Mouse (Mus musculus): Measurements from ENCODE around the gene 1110008P14Rik. TPM values are rescaled to one million over a fixed set of nuclear protein-coding genes. Genes with fewer than 3 reads are reported as not detected.

1110008P14Rik gene
- total and polyA plus RNA-seq, 3 experiments, result 24.3 to 32.4 (median 27.8) TPM

DNA sequence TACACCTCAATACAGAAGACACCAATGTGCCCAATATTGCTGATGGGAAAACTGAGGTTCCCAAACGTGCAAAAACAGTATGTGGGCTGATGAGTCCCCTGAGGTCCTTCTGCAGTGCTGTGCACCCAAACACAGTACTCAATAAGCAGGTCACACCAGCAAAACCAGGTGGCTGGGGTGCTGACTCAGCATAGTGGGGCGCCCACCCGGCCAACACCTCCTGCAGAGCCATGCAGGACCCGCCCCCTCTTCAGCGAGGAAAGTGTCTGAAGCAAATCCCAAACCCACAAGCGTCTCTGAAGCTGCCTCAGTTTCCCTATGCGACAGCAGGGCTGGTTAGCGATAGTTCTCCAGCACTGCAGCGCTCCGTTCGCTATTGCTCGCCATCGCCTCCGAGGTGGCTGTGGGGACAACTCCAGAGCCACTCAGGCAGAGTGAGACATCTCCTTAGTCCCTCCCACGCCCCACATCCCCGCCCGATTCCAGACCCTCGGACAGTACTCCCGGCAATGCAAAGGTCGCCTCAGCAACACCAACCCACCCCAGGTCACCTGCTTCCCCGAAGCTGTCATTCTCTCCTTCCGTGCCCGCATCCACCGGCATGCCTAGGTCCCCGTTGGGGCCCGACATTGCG lies 480 bp downstream of the 1110008P14Rik start:
- Histone ChIP-seq H3K4me1 (ENCODE audit: control insufficient read depth in 1 of 2, insufficient read depth in 2 of 2) (peaks cover 5 to 15% of the 10 kb centered on the region in 2 experiments), H3K27ac (ENCODE audit: insufficient read depth, low read depth) (no peak overlapping the region), H3K4me2 (ENCODE audit: insufficient read depth, low read depth, poor library complexity, severe bottlenecking) (peak overlapping the region; percentile 29), H3K9me3 (replicated peaks; ENCODE audit: low read length) (no peaks in the 10 kb centered on the region), H3K27me3 (replicated peaks) (peaks cover 42% of the 10 kb centered on the region), H3K4me3 (replicated peaks in 1 of 3; ENCODE audit: low read depth in 2 of 3, low read length in 2 of 3, poor library complexity in 1 of 3) (peak overlapping the region; percentile 58 to 71 (median 67)), H3K36me3 (replicated peaks in 1 of 2; ENCODE audit: control insufficient read depth in 1 of 2, insufficient read depth in 1 of 2, low read length in 1 of 2) (peaks cover 34 to 43% of the 10 kb centered on the region in 2 experiments), H3K9ac (ENCODE audit: insufficient read depth, low read depth) (peak overlapping the region; percentile 69), H3K79me2 (replicated peaks; ENCODE audit: control insufficient read depth, extremely low read depth, insufficient read depth, poor library complexity, severe bottlenecking) (no peaks in the 10 kb centered on the region)
- no peak for DNase-seq (ENCODE audit: extremely low read depth)
- in situ Hi-C loops (cut with MboI; ENCODE audit: low pct_ligation_motif_present, low pct_unique_long_range_greater_than_20kb, low sequenced_read_pairs), result no loop called here
- dilution Hi-C loops (cut with MboI; ENCODE audit: extremely low pct_ligation_motif_present, extremely low pct_unique_long_range_greater_than_20kb, low sequenced_read_pairs), result no loop called here
- no peak for TF ChIP-seq ZMIZ1 (IDR thresholded peaks at IDR 0.05; ENCODE audit: low read depth, low read length)
- no peak for TF ChIP-seq ZKSCAN1 (IDR thresholded peaks at IDR 0.05; ENCODE audit: borderline replicate concordance, low read depth, low read length)
- no peak for TF ChIP-seq IRF4 (IDR thresholded peaks at IDR 0.05; ENCODE audit: low read depth, low read length)
- peak; percentile 94 for TF ChIP-seq MAFK (IDR thresholded peaks at IDR 0.05; ENCODE audit: insufficient replicate concordance, low read length)
- no peak for TF ChIP-seq ELF1 (IDR thresholded peaks at IDR 0.05; ENCODE audit: low read depth, low read length)
- no peak for TF ChIP-seq MAZ (IDR thresholded peaks at IDR 0.05; ENCODE audit: low read depth, low read length)

DNA sequence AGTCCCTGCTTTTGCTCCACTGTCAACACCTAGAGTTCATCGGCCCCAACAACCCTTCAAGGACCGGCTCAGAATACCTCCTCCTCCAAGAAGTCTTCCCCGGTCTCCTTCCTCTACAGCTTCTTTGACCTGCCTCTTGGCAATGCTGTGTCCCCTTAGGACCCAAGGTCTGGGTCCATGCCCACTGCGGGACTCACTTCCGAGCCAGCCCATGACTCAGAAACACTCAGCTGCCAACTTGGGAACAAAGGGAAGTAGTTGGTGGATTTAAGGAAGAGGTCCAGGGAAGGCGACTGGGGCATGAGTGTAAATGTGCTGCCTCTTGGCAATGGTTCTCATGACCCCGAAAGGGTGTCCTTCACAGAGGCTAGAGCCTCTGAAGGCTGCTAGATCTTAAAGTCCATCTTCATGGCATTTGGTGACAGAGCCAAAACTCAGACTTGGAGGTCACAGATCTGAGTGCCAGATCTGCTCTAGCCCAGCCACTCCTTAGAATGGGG lies 1.7 kb downstream of the 1110008P14Rik start:
- dilution Hi-C loops (cut with MboI; ENCODE audit: extremely low pct_ligation_motif_present, extremely low pct_unique_long_range_greater_than_20kb, low sequenced_read_pairs), result no loop called here

More for the DNA sequence above, 1.7 kb downstream of the 1110008P14Rik start:
- Histone ChIP-seq H3K4me2 (ENCODE audit: insufficient read depth, low read depth, poor library complexity, severe bottlenecking) (no peak overlapping the region), H3K79me2 (replicated peaks; ENCODE audit: control insufficient read depth, extremely low read depth, insufficient read depth, poor library complexity, severe bottlenecking) (no peaks in the 10 kb centered on the region), H3K27me3 (replicated peaks) (peaks cover 30% of the 10 kb centered on the region), H3K9me3 (replicated peaks; ENCODE audit: low read length) (no peaks in the 10 kb centered on the region), H3K4me3 (replicated peaks in 1 of 3; ENCODE audit: low read depth in 2 of 3, low read length in 2 of 3, poor library complexity in 1 of 3) (no peak overlapping the region), H3K9ac (ENCODE audit: insufficient read depth, low read depth) (no peak overlapping the region), H3K27ac (ENCODE audit: insufficient read depth, low read depth) (no peak overlapping the region), H3K4me1 (ENCODE audit: control insufficient read depth in 1 of 2, insufficient read depth in 2 of 2) (peaks cover 5 to 15% of the 10 kb centered on the region in 2 experiments), H3K36me3 (replicated peaks in 1 of 2; ENCODE audit: control insufficient read depth in 1 of 2, insufficient read depth in 1 of 2, low read length in 1 of 2) (peaks cover 46 to 55% of the 10 kb centered on the region in 2 experiments)
- no peak for DNase-seq (ENCODE audit: extremely low read depth)
- in situ Hi-C loops (cut with MboI; ENCODE audit: low pct_ligation_motif_present, low pct_unique_long_range_greater_than_20kb, low sequenced_read_pairs), result no loop called here
- TF ChIP-seq NELFE (IDR thresholded peaks at IDR 0.05; ENCODE audit: low read depth, low read length) (no peak), HCFC1 (IDR thresholded peaks at IDR 0.05; ENCODE audit: low read depth, low read length) (no peak), PAX5 (IDR thresholded peaks at IDR 0.05; ENCODE audit: low read length) (no peak), USF1 (IDR thresholded peaks at IDR 0.05; ENCODE audit: low read depth, low read length) (no peak), ZMIZ1 (IDR thresholded peaks at IDR 0.05; ENCODE audit: low read depth, low read length) (no peak), CHD2 (IDR thresholded peaks at IDR 0.05; ENCODE audit: low read length) (no peak), TCF12 (IDR thresholded peaks at IDR 0.05; ENCODE audit: low read depth, low read length) (no peak), ETS1 (conservative IDR thresholded peaks at IDR 0.05; ENCODE audit: low read depth, low read length) (no peak), GABPA (IDR thresholded peaks at IDR 0.05; ENCODE audit: insufficient replicate concordance, low read depth, low read length) (no peak), MAX (IDR thresholded peaks at IDR 0.05; ENCODE audit: low read length) (no peak), MEF2A (IDR thresholded peaks at IDR 0.05; ENCODE audit: borderline replicate concordance, low read depth, low read length) (no peak), ZKSCAN1 (IDR thresholded peaks at IDR 0.05; ENCODE audit: borderline replicate concordance, low read depth, low read length) (no peak), KAT2A (IDR thresholded peaks at IDR 0.05; ENCODE audit: insufficient replicate concordance, low read length) (no peak), TBP (conservative IDR thresholded peaks at IDR 0.05; ENCODE audit: low read depth, low read length) (no peak), IRF4 (IDR thresholded peaks at IDR 0.05; ENCODE audit: low read depth, low read length) (no peak), POLR2AphosphoS2 (IDR thresholded peaks at IDR 0.05; ENCODE audit: low read depth, low read length) (no peak), SIN3A (IDR thresholded peaks at IDR 0.05; ENCODE audit: low read length) (no peak), SMC3 (IDR thresholded peaks at IDR 0.05; ENCODE audit: low read depth, low read length) (no peak)

Data from CH12.LX (cell line).